In genomic region chr2:78459444-78459843, GRCm38 (mm10) we compare ENCODE assay signal across 33 mouse cellular contexts.
"Had no signal": no experiment of that assay in that cellular context is flagged by ENCODE, and none has a peak within 500 bp of the region (broad histone marks: within the 10 kb centered on the region; RNA-seq: fewer than 3 reads in every experiment).

No protein-coding gene starts in this region.

- H3K36me3 ChIP-seq: heart, embryonic 10.5 days; heart, embryonic 12.5 days; heart, embryonic 13.5 days; heart, embryonic 15.5 days; hindbrain, embryonic 10.5 days; hindbrain, embryonic 12.5 days; hindbrain, embryonic 13.5 days; hindbrain, embryonic 15.5 days; intestine, embryonic 15.5 days had no signal

- H3K27ac ChIP-seq: heart, adult 2 months; heart, embryonic 10.5 days; heart, embryonic 13.5 days; heart, embryonic 15.5 days; hindbrain, embryonic 10.5 days; hindbrain, embryonic 12.5 days; hindbrain, embryonic 13.5 days; hindbrain, embryonic 14.5 days; hindbrain, embryonic 15.5 days; hindbrain, postnatal 0 days; intestine, embryonic 15.5 days; kidney, postnatal 0 days; layer of hippocampus, adult 2 months; left cerebral cortex, adult 2 months had no signal

- H3K9ac ChIP-seq: heart, embryonic 12.5 days; heart, embryonic 13.5 days; heart, embryonic 15.5 days; hindbrain, embryonic 12.5 days; hindbrain, embryonic 13.5 days; hindbrain, embryonic 14.5 days; hindbrain, embryonic 15.5 days; intestine, embryonic 15.5 days had no signal

- H3K4me2 ChIP-seq: heart, embryonic 11.5 days; heart, embryonic 12.5 days; heart, embryonic 13.5 days; heart, embryonic 15.5 days; hindbrain, embryonic 12.5 days; hindbrain, embryonic 13.5 days; hindbrain, embryonic 14.5 days; hindbrain, embryonic 15.5 days; intestine, embryonic 15.5 days had no signal

- H3K4me1 ChIP-seq: heart, embryonic 10.5 days; heart, embryonic 12.5 days; heart, embryonic 13.5 days; heart, embryonic 15.5 days; hindbrain, embryonic 10.5 days; hindbrain, embryonic 12.5 days; hindbrain, embryonic 13.5 days; hindbrain, embryonic 15.5 days; intestine, embryonic 15.5 days had no signal

- ATAC-seq: hindbrain, embryonic 16.5 days; hindbrain, postnatal 0 days; inflammation-experienced regulatory T-cells, adult 6 months; intestine, embryonic 15.5 days; intestine, embryonic 16.5 days; intestine, postnatal 0 days had no signal

- H3K27me3 ChIP-seq: heart, embryonic 12.5 days; heart, embryonic 13.5 days; heart, embryonic 15.5 days; hindbrain, embryonic 12.5 days; hindbrain, embryonic 13.5 days; hindbrain, embryonic 15.5 days; intestine, embryonic 15.5 days had no signal

- DNase-seq: heart, adult 2 months; heart, postnatal 10 days; heart, postnatal 14 days; heart, postnatal 36 days; heart, postnatal 4 days; kidney, adult 18-20 months; kidney, adult 8-10 months; kidney, adult 9 months; kidney, postnatal 10 days; kidney, postnatal 14 days; kidney, postnatal 36 days; kidney, postnatal 4 days; layer of hippocampus, adult 9-11 months; layer of hippocampus, postnatal 36 days had no signal

- H3K9me3 ChIP-seq: heart, embryonic 10.5 days; heart, embryonic 13.5 days; heart, embryonic 15.5 days; hindbrain, embryonic 12.5 days; hindbrain, embryonic 13.5 days; hindbrain, embryonic 15.5 days; intestine, embryonic 15.5 days had no signal

- H3K4me3 ChIP-seq: heart, adult 2 months; heart, embryonic 10.5 days; heart, embryonic 12.5 days; heart, embryonic 13.5 days; heart, embryonic 15.5 days; hindbrain, embryonic 10.5 days; hindbrain, embryonic 12.5 days; hindbrain, embryonic 13.5 days; hindbrain, embryonic 15.5 days; intestine, embryonic 15.5 days; layer of hippocampus, adult 2 months; left cerebral cortex, adult 2 months had no signal
